Mouse (Mus musculus) kidney, adult 2 months (tissue): Measurements from ENCODE around the gene Diaph2.

ENCODE experiments used
- CTCF ChIP-seq: fragments of 200-500 bp; conservative IDR thresholded peaks from 2 replicates; pipeline ENCODE4 v1.5.1; 2011; ENCODE audit warnings: low read depth, mild to moderate bottlenecking, control low read depth, low read length, moderate library complexity, mixed read lengths; ENCODE audit not compliant: insufficient read depth, insufficient read length
- POLR2A ChIP-seq: fragments of 200-500 bp; IDR thresholded peaks from one replicate; pipeline ENCODE4 v1.6.1; 2011; ENCODE audit warnings: low read depth, low read length, control low read depth

GRCm38 (mm10) chrX:129709656-129710055 is 39.9 kb upstream of the Diaph2 start:
- TF ChIP-seq POLR2A = no peak
- TF ChIP-seq CTCF = no peak
